Mouse (Mus musculus) bone marrow macrophage, adult 2 months (primary cell): Measurements from ENCODE around the gene Ddr2. TPM values are rescaled to one million over a fixed set of nuclear protein-coding genes. Genes with fewer than 3 reads are reported as not detected.
"Not testable (repeated sequence)": the region's sequence is repeated elsewhere in the genome, so short reads cannot be mapped to it uniquely, and the experiment has no call there.

Experiments used
- H3K27ac ChIP-seq: 2 replicates; pipeline ENCODE4 v1.5.1; 2012; ENCODE audit warnings: low read depth, low read length; ENCODE audit not compliant: insufficient read depth
- H3K4me1 ChIP-seq: 2 replicates; pipeline ENCODE4 v1.6.1; 2012; ENCODE audit warnings: low read length; ENCODE audit not compliant: control insufficient read depth, insufficient read depth
- H3K4me3 ChIP-seq: 2 replicates; pipeline ENCODE4 v1.5.1; 2012; ENCODE audit warnings: mild to moderate bottlenecking, low read length, moderate library complexity; ENCODE audit not compliant: insufficient read depth
- CTCF ChIP-seq: IDR thresholded peaks from 2 replicates; pipeline ENCODE4 v1.5.1; 2012; ENCODE audit warnings: low read depth, mild to moderate bottlenecking, low read length, moderate library complexity
- POLR2A ChIP-seq: IDR thresholded peaks from 2 replicates; pipeline ENCODE4 v1.6.1; 2012; ENCODE audit warnings: mild to moderate bottlenecking, low read depth, low read length, borderline replicate concordance
- polyA plus RNA-seq: library from polyadenylated mRNA; stranded (reverse); fragments of >200 nt; gene quantifications from 2 replicates; pipeline ENCODE4 v1.2.4, GENCODE M21; 2012; ENCODE audit not compliant: missing spikeins, insufficient read depth, insufficient read length

Ddr2 gene
- polyA plus RNA-seq, 1 experiment: 0.59 TPM

GRCm38 (mm10) chr1:170006516-170006915 lies 104.0 kb downstream of the Ddr2 start:
- Histone ChIP-seq H3K27ac (no peak overlapping the region), H3K4me1 (peaks cover 3% of the 10 kb centered on the region; the same call in 1 of the 2 replicates), H3K4me3 (no peak overlapping the region)
- TF ChIP-seq CTCF (no peak), POLR2A (no peak)

GRCm38 (mm10) chr1:170005297-170005696 lies 105.3 kb downstream of the Ddr2 start:
- Histone ChIP-seq H3K4me1 (peaks cover 3% of the 10 kb centered on the region; the same call in 1 of the 2 replicates), H3K4me3 (no peak overlapping the region), H3K27ac (no peak overlapping the region)
- TF ChIP-seq POLR2A (no peak), CTCF (no peak)

GRCm38 (mm10) chr1:169993901-169994300 lies 116.7 kb downstream of the Ddr2 start:
- not testable (repeated sequence) for H3K4me1 ChIP-seq, H3K27ac ChIP-seq, H3K4me3 ChIP-seq

- H3K4me3 ChIP-seq: no peak overlapping the region
- no peak overlapping the region for H3K27ac ChIP-seq
- TF ChIP-seq POLR2A: no peak
- TF ChIP-seq CTCF: no peak
- no peaks in the 10 kb centered on the region for H3K4me1 ChIP-seq
Observed at GRCm38 (mm10) chr1:169986166-169986565, 124.4 kb downstream of the Ddr2 start.

GRCm38 (mm10) chr1:169977621-169978020 lies 132.9 kb downstream of the Ddr2 start:
- no peak overlapping the region for H3K27ac ChIP-seq
- no peak for TF ChIP-seq POLR2A
- TF ChIP-seq CTCF: no peak
- H3K4me3 ChIP-seq: no peak overlapping the region
- H3K4me1 ChIP-seq: no peaks in the 10 kb centered on the region

GRCm38 (mm10) chr1:169971998-169972397 lies 138.6 kb downstream of the Ddr2 start:
- TF ChIP-seq CTCF (no peak), POLR2A (no peak)
- Histone ChIP-seq H3K4me3 (no peak overlapping the region), H3K27ac (no peak overlapping the region), H3K4me1 (peaks cover 5% of the 10 kb centered on the region)

GRCm38 (mm10) chr1:169970936-169971335 lies 139.6 kb downstream of the Ddr2 start:
- Histone ChIP-seq H3K4me3 (no peak overlapping the region), H3K27ac (no peak overlapping the region), H3K4me1 (peaks cover 5% of the 10 kb centered on the region)
- TF ChIP-seq CTCF (no peak), POLR2A (no peak)

GRCm38 (mm10) chr1:169969516-169969886 lies 141.1 kb downstream of the Ddr2 start:
- Histone ChIP-seq H3K4me3 (peak overlapping the region; percentile 60), H3K4me1 (peaks cover 5% of the 10 kb centered on the region), H3K27ac (peak overlapping the region; percentile 48)
- no peak for TF ChIP-seq POLR2A
- no peak for TF ChIP-seq CTCF

- H3K4me3 ChIP-seq: peak within 1 kb of the TSS; percentile 70
- peak within 1 kb of the TSS; percentile 48 for H3K27ac ChIP-seq
- peaks cover 5% of the 10 kb centered on the region for H3K4me1 ChIP-seq
- TF ChIP-seq CTCF (no peak), POLR2A (no peak)
Observed at GRCm38 (mm10) chr1:169968792-169969515, 141.6 kb downstream of the Ddr2 start, which contains the start of gene Hsd17b7. Hsd17b7 (minus strand) TSS chr1:169969241.

- no peak overlapping the region for H3K27ac ChIP-seq
- no peaks in the 10 kb centered on the region for H3K4me1 ChIP-seq
- H3K4me3 ChIP-seq: no peak overlapping the region
- TF ChIP-seq CTCF: no peak
- TF ChIP-seq POLR2A: no peak
Observed at GRCm38 (mm10) chr1:169953106-169953505, 157.5 kb downstream of the Ddr2 start.

- no peak overlapping the region for H3K4me3 ChIP-seq
- H3K4me1 ChIP-seq: no peaks in the 10 kb centered on the region
- TF ChIP-seq CTCF (no peak), POLR2A (no peak)
- H3K27ac ChIP-seq: no peak overlapping the region
Observed at GRCm38 (mm10) chr1:169952636-169953035, 157.9 kb downstream of the Ddr2 start.
